Mouse (Mus musculus) skeletal muscle tissue, adult 2 months (tissue): ENCODE data around the gene Tmem43.

Experiments used
- DNase-seq: peaks from one replicate; pipeline ENCODE4 v3.0.0-alpha.2; 2012; ENCODE audit warnings: low read depth, low spot score

Tmem43 gene

DNA sequence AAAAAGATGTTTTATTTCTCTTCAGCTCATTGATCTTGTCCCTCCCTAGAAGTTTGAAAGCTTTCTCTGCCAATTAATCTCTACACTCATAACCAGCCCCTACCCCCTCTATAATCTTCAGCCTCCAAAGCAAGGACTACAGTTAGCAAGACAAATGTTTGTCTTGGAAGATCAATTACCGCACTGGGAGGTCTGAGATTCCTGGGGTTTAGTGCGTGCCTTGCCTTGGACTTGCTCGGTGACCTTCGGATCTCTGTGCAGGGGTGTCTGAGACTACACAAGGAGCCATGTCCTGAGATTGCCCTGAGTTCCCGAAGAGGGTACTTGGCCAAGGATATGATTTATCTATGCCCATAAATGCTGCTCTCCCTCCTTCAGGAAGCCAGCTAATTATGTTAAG lies 59.9 kb downstream of the Tmem43 start:
- DNase-seq, result no peak

DNA sequence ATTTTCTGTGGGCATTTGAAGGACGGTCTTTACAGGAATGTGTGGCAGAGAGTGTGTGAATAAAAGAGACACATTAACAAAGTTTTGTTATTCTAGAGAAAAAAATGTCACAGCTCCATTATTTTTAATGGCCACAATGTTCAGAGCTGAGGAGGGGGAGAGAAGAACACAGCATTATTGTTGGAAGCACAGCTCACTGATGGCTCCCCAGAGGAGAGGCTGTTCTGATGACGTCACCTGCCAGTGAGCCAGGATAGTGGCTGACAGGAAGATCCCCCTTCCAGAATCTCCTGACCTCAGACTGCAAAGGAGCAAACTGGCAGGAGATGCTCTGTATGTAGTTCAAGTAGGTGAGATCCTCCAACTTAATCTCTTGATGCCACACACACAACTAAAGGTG lies 60.3 kb downstream of the Tmem43 start:
- no peak for DNase-seq

GRCm38 (mm10) chr6:91534268-91534667 lies 60.8 kb downstream of the Tmem43 start:
- DNase-seq, result no peak

- no peak for DNase-seq
These were observed 61.7 kb downstream of the Tmem43 start for GRCm38 (mm10) chr6:91535231-91535630.

GRCm38 (mm10) chr6:91536047-91536765 lies 62.7 kb downstream of the Tmem43 start:
- no peak for DNase-seq
